Mouse (Mus musculus) G1E (cell line): ENCODE data around the gene Col7a1. TPM values are rescaled to one million over a fixed set of nuclear protein-coding genes. Genes with fewer than 3 reads are reported as not detected.

ENCODE experiments used
- polyA plus RNA-seq: library from polyadenylated mRNA; stranded (reverse); fragments of >175 nt; gene quantifications from 2 replicates; pipeline ENCODE4 v1.2.3, GENCODE M21; 2012
- total RNA-seq, 2 experiments: library from RNA; stranded (forward) in 1 of 2; stranded (reverse) in 1 of 2; fragments of 200-1000 nt in 1 of 2; fragments of >200 nt in 1 of 2; fragmentation: Nextera tagmentation in 1 of 2; gene quantifications; 2 replicates each; pipeline ENCODE4 v1.2.3; 2014 to 2017

Gene Col7a1
- total and polyA plus RNA-seq, 3 experiments, result 0.28 to 1.1 (median 0.30) TPM

Other genes with a start within 250 kb of the Col7a1 start
- gene Ip6k2, start 169.8 kb upstream of the Col7a1 start, total RNA-seq (2014; fragmentation: Nextera tagmentation), result 39.0 and 43.0 TPM in 2 replicates
- 35.7 and 43.8 TPM in 2 replicates for gene Ip6k2, start 169.8 kb upstream of the Col7a1 start, total RNA-seq (2017)
- gene Ip6k2, start 169.8 kb upstream of the Col7a1 start, polyA plus RNA-seq, result 29.4 and 33.6 TPM in 2 replicates
- 4.7 and 6.3 TPM in 2 replicates for gene Nckipsd, start 145.2 kb upstream of the Col7a1 start, total RNA-seq (2014; fragmentation: Nextera tagmentation)
- gene Nckipsd, start 145.2 kb upstream of the Col7a1 start, total RNA-seq (2017), result 4.1 and 5.2 TPM in 2 replicates
- 5.6 and 8.3 TPM in 2 replicates for gene Nckipsd, start 145.2 kb upstream of the Col7a1 start, polyA plus RNA-seq
- not detected in 2 replicates for gene Celsr3, start 127.3 kb upstream of the Col7a1 start, total RNA-seq (2014; fragmentation: Nextera tagmentation)
- 0.11 and 0.12 TPM in 2 replicates for gene Celsr3, start 127.3 kb upstream of the Col7a1 start, total RNA-seq (2017)
- gene Celsr3, start 127.3 kb upstream of the Col7a1 start, polyA plus RNA-seq, result 0.01 TPM in 1 of 2 replicates, not detected in the other
- 1.0 and 3.6 TPM in 2 replicates for gene Slc26a6, start 100.3 kb upstream of the Col7a1 start, total RNA-seq (2014; fragmentation: Nextera tagmentation)
- gene Slc26a6, start 100.3 kb upstream of the Col7a1 start, total RNA-seq (2017), result 2.3 and 3.1 TPM in 2 replicates
- 2.4 and 3.5 TPM in 2 replicates for gene Slc26a6, start 100.3 kb upstream of the Col7a1 start, polyA plus RNA-seq
- not detected in 2 replicates for gene Tmem89, start 39.0 kb upstream of the Col7a1 start, total RNA-seq (2014; fragmentation: Nextera tagmentation)
- not detected in 2 replicates for gene Tmem89, start 39.0 kb upstream of the Col7a1 start, total RNA-seq (2017)
- not detected in 2 replicates for gene Tmem89, start 39.0 kb upstream of the Col7a1 start, polyA plus RNA-seq
- gene Uqcrc1, start 17.0 kb upstream of the Col7a1 start, total RNA-seq (2014; fragmentation: Nextera tagmentation), result 172 and 173 TPM in 2 replicates
- 186 and 188 TPM in 2 replicates for gene Uqcrc1, start 17.0 kb upstream of the Col7a1 start, total RNA-seq (2017)
- gene Uqcrc1, start 17.0 kb upstream of the Col7a1 start, polyA plus RNA-seq, result 448 and 452 TPM in 2 replicates
- not detected in 2 replicates for gene Ucn2, start 32.4 kb downstream of the Col7a1 start, total RNA-seq (2014; fragmentation: Nextera tagmentation)
- gene Ucn2, start 32.4 kb downstream of the Col7a1 start, total RNA-seq (2017), result 0.17 and 0.38 TPM in 2 replicates
- gene Ucn2, start 32.4 kb downstream of the Col7a1 start, polyA plus RNA-seq, result not detected in 2 replicates
- gene Pfkfb4, start 38.2 kb downstream of the Col7a1 start, total RNA-seq (2014; fragmentation: Nextera tagmentation), result 7.1 and 10.0 TPM in 2 replicates
- gene Pfkfb4, start 38.2 kb downstream of the Col7a1 start, total RNA-seq (2017), result 9.1 and 9.3 TPM in 2 replicates
- 1.7 and 4.1 TPM in 2 replicates for gene Pfkfb4, start 38.2 kb downstream of the Col7a1 start, polyA plus RNA-seq
- 17.1 and 24.2 TPM in 2 replicates for gene Shisa5, start 85.0 kb downstream of the Col7a1 start, total RNA-seq (2014; fragmentation: Nextera tagmentation)
- 50.0 and 50.6 TPM in 2 replicates for gene Shisa5, start 85.0 kb downstream of the Col7a1 start, total RNA-seq (2017)
- 207 and 259 TPM in 2 replicates for gene Shisa5, start 85.0 kb downstream of the Col7a1 start, polyA plus RNA-seq
- gene Trex1, start 106.1 kb downstream of the Col7a1 start, total RNA-seq (2014; fragmentation: Nextera tagmentation), result 9.6 and 14.4 TPM in 2 replicates
- gene Trex1, start 106.1 kb downstream of the Col7a1 start, total RNA-seq (2017), result 12.2 and 19.6 TPM in 2 replicates
- 15.1 and 27.4 TPM in 2 replicates for gene Trex1, start 106.1 kb downstream of the Col7a1 start, polyA plus RNA-seq
- 16.4 and 17.9 TPM in 2 replicates for gene Atrip, start 120.5 kb downstream of the Col7a1 start, total RNA-seq (2014; fragmentation: Nextera tagmentation)
- gene Atrip, start 120.5 kb downstream of the Col7a1 start, total RNA-seq (2017), result 18.1 and 22.8 TPM in 2 replicates
- gene Atrip, start 120.5 kb downstream of the Col7a1 start, polyA plus RNA-seq, result 8.5 and 9.2 TPM in 2 replicates
- gene Ccdc51, start 128.9 kb downstream of the Col7a1 start, total RNA-seq (2014; fragmentation: Nextera tagmentation), result 4.7 and 5.0 TPM in 2 replicates
- 16.0 and 16.8 TPM in 2 replicates for gene Ccdc51, start 128.9 kb downstream of the Col7a1 start, total RNA-seq (2017)
- 8.0 and 8.8 TPM in 2 replicates for gene Ccdc51, start 128.9 kb downstream of the Col7a1 start, polyA plus RNA-seq
- 133 and 230 TPM in 2 replicates for gene Tma7, start 129.0 kb downstream of the Col7a1 start, total RNA-seq (2014; fragmentation: Nextera tagmentation)
- gene Tma7, start 129.0 kb downstream of the Col7a1 start, total RNA-seq (2017), result 413 and 422 TPM in 2 replicates
- gene Tma7, start 129.0 kb downstream of the Col7a1 start, polyA plus RNA-seq, result 429 and 438 TPM in 2 replicates
- not detected in 2 replicates for gene Plxnb1, start 141.8 kb downstream of the Col7a1 start, total RNA-seq (2014; fragmentation: Nextera tagmentation)
- 0.23 and 0.44 TPM in 2 replicates for gene Plxnb1, start 141.8 kb downstream of the Col7a1 start, total RNA-seq (2017)
- gene Plxnb1, start 141.8 kb downstream of the Col7a1 start, polyA plus RNA-seq, result not detected in 2 replicates
- not detected in 2 replicates for gene Fbxw21, start 208.5 kb downstream of the Col7a1 start, total RNA-seq (2014; fragmentation: Nextera tagmentation)
- gene Fbxw21, start 208.5 kb downstream of the Col7a1 start, total RNA-seq (2017), result 0.11 TPM in 1 of 2 replicates, not detected in the other
- not detected in 2 replicates for gene Fbxw21, start 208.5 kb downstream of the Col7a1 start, polyA plus RNA-seq
- not detected in 2 replicates for gene Fbxw13, start 242.4 kb downstream of the Col7a1 start, total RNA-seq (2014; fragmentation: Nextera tagmentation)
- gene Fbxw13, start 242.4 kb downstream of the Col7a1 start, total RNA-seq (2017), result not detected in 2 replicates
- not detected in 2 replicates for gene Fbxw13, start 242.4 kb downstream of the Col7a1 start, polyA plus RNA-seq